Mouse (Mus musculus): ENCODE measurements at regions not wholly inside any gene's neighbourhood (a gene's known extent, or its start where the extent isn't known, plus 50 kb on each side); places are given as distances from the start of the nearest gene placed in this dataset.

DNA sequence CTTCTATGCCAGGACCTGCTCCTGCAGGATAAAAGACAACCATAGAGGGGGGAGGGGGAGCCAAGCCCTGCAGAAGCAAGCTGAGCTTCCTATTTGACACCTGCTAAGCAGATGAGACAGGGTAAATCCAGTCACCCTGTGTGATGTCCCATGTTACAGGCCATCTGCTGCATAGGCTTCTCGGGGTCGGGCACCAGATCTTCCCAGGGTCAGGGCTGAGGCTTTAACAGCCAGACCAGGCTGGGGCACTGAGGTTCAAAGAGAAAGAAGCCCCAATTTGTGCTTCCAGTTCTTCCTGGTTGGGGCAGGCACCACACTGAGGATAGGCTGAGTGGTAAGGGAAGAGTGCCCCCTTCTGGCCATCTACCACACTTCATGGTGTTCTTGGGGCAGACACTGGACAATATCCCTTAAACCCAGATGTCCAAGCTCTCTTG lies 332.5 kb downstream of the Prdm2 start:
- peak; percentile 55 to 76 for DNase-seq (ENCODE audit: low spot score in 2 of 2)
- H3K27ac ChIP-seq, result no peak overlapping the region
- H3K4me3 ChIP-seq, result no peak overlapping the region
- peak; percentile 86 for TF ChIP-seq CTCF (conservative IDR thresholded peaks at IDR 0.05)

DNA sequence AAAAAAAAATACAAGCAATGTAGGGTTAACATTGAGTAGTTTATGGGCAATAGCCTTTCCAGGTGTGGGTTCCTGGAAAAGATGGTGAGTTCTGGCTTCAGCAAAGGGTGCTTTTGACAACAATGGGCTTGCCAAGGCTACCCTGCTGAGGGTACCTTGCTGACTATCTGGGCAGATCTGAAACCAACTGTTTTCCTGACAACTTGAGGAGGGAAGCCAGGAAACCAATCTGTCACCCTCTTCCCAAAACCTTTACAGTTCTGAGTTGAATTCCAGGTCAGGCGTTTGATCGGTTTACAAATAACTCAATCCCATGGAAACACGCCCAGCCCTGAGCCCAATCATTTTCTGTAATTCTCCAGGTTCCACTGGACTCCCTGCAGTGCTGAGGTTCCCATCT lies 336.6 kb downstream of the Prdm2 start:
- no peak for DNase-seq (ENCODE audit: low spot score in 2 of 2)
- no peak overlapping the region for H3K27ac ChIP-seq
- TF ChIP-seq CTCF (conservative IDR thresholded peaks at IDR 0.05), result no peak
- H3K4me3 ChIP-seq, result no peak overlapping the region

DNA sequence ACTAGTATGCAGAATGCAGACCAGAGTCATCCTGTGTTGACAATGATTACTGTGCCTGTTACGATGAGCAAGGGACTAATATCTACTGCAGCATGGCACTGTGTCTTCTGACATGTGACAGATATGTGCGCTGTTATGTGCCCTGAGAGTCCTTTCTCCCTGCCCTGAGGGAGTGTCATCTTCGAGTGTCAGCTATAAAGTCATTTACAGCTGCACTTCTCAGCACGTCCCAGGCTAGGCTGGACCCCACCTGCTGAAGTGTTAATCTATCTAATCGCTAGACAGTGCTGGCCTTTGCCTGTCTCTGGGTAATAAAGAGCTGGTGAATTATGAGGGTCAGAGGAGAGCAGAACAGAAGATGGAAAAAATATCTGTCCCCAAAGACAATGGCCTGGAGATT lies 337.7 kb downstream of the Prdm2 start:
- no peak for DNase-seq (ENCODE audit: low spot score in 2 of 2)

DNA sequence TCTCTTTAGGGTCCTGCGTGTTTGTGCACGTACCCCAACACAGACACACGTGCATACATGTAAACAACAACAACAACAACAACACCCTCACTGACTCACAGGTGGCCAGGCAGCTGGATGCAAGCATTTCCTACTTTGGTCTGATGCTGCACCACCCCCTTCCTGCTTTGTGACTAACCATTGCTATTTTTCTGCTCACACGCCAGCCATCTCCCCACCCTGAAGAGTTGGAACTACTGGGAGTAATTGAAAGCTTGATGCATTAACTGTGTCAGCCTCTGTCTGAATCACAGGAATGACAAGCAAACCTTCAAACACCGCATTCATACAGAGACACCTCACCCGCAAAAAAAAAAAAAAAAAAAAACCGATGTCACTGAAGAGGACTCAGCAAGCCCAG lies 346.5 kb downstream of the Prdm2 start:
- no peak overlapping the region for H3K27ac ChIP-seq
- no peak for DNase-seq (ENCODE audit: low spot score in 2 of 2)
- no peak overlapping the region for H3K4me3 ChIP-seq
- TF ChIP-seq CTCF (conservative IDR thresholded peaks at IDR 0.05), result no peak

More for the DNA sequence above, 337.7 kb downstream of the Prdm2 start:
- Histone ChIP-seq H3K27ac (no peak overlapping the region), H3K4me3 (no peak overlapping the region)
- TF ChIP-seq CTCF (conservative IDR thresholded peaks at IDR 0.05), result no peak

DNA sequence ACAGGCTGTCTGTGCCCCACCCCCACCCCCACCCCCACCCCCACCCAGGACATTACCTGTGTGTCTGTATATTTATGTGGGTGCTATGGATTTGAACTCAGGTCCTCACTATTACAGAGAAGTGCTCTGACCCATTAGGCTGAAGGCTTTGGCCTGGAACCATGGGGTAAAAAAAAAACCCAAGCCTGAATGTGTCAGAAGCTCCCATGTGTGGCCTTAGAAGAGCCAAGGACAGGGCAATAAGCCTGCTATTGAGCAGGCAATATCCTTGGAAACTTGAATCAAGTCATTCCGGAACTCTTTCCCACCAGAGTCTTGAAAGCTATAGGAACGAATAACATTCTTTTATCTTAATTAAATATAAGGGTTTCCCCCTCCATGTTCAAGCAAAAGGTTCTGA lies 347.2 kb downstream of the Prdm2 start:
- Histone ChIP-seq H3K27ac (no peak overlapping the region), H3K4me3 (no peak overlapping the region)
- no peak for TF ChIP-seq CTCF (conservative IDR thresholded peaks at IDR 0.05)
- no peak for DNase-seq (ENCODE audit: low spot score in 2 of 2)

DNA sequence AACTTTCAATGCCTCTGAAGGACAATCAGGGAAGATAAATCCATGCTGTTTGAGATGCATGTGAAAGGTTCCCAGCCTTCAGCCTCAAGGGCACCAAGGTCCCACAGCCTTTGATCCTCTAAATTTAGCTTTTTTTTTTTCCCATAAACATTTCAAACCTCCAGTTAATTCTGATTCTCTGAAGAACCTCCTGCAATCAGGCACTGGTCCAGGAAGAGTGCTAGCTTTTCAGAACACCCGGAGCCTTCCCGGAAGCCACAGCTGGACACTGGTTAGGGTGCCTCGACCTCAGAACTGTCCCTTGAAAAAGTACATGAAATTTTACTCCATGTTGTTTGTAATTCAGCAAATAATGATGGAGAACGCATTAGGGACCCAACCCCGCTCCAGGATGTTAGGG lies 348.9 kb downstream of the Prdm2 start:
- DNase-seq (ENCODE audit: low spot score in 2 of 2), result no peak
- Histone ChIP-seq H3K27ac (no peak overlapping the region), H3K4me3 (no peak overlapping the region)
- no peak for TF ChIP-seq CTCF (conservative IDR thresholded peaks at IDR 0.05)

DNA sequence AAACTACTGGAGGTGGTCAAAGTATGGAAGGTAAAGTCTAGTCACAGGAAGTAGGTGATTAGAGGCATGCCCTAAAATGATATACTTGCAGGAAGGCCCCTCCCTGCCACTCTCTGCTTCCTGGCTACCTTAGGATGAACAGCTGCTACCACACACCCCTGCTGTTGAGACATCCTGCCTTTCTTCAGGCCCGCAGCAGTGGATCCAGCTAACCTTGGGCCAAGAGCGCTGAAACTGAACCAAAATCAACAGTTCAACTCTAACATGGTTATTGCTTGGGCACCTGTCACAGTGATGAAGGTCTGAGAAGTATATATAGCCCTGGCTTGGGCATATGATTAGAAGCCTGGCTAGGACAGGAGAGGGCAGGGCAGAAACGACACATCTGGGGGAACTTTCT lies 352.4 kb downstream of the Prdm2 start:
- no peak for DNase-seq (ENCODE audit: low spot score in 2 of 2)
- Histone ChIP-seq H3K4me3 (no peak overlapping the region), H3K27ac (no peak overlapping the region)
- TF ChIP-seq CTCF (conservative IDR thresholded peaks at IDR 0.05), result no peak

DNA sequence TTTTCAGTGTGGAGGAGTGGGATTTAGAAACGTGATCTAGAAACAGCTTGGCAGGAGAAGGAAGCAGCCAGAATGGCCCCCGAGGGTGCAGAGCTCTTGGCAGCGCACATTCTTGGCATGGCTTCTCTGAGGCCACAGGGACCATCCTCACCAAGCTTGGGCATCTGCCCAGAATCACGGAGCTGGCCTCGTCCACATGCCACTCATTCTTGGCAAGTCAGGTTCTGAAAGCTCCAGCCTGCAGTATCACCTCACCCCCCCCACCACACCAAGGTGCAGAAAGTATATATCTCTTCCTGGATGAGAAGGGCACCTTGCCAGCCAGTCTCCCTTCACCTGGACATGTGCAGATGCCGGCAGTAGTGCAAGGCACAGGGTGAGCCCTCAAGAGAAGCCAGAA lies 356.2 kb downstream of the Prdm2 start:
- H3K4me3 ChIP-seq, result no peak overlapping the region
- H3K27ac ChIP-seq, result no peak overlapping the region
- TF ChIP-seq CTCF (conservative IDR thresholded peaks at IDR 0.05), result no peak
- DNase-seq (ENCODE audit: low spot score in 2 of 2), result peak in 1 of 2 experiments; percentile 12

DNA sequence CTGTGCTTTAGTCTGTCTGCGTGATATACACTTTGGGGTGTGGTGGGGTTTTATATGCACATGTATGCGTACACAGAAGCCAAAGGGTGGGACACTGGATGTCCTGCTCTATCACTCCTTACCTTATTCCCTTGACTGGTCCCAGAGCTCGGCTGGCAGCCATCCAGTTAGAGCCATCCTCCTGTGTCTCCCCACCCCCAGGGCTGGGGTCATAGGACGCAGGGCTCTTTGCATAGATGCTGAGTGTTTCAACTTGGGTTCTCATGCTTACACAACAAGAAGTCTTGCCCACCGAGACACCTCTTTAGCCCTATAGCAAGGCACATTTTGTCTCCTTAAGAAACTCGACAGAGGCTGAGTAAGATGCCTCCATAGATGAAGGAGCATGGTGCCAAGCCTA lies 357.2 kb downstream of the Prdm2 start:
- Histone ChIP-seq H3K27ac (no peak overlapping the region), H3K4me3 (no peak overlapping the region)
- TF ChIP-seq CTCF (conservative IDR thresholded peaks at IDR 0.05), result no peak

DNA sequence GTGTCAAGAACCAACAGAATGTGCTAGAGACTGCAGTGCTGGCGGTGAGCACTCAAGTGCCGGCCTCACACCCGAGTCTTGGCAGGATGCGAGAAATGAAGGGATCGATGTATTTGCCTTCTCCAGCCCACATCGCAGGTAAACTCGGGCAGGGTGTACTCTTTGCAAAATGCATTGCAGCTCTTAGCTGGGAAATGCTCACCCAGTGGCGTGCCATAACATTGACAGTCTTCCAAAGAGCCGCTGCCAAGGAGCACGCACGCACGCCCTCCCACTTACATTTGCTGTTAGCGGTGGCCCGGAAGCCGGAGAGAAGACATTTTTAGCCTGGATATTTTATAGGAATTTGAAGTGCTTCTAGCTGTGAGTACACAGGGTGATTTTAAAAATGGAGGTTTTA lies 358.9 kb downstream of the Prdm2 start:
- peak; percentile 34; the same call in 1 of the 2 replicates for TF ChIP-seq CTCF (conservative IDR thresholded peaks at IDR 0.05)
- Histone ChIP-seq H3K27ac (no peak overlapping the region), H3K4me3 (no peak overlapping the region)
- peak in 1 of 2 experiments; percentile 33 for DNase-seq (ENCODE audit: low spot score in 2 of 2)

More for the DNA sequence above, 357.2 kb downstream of the Prdm2 start:
- DNase-seq (ENCODE audit: low spot score in 2 of 2), result no peak

DNA sequence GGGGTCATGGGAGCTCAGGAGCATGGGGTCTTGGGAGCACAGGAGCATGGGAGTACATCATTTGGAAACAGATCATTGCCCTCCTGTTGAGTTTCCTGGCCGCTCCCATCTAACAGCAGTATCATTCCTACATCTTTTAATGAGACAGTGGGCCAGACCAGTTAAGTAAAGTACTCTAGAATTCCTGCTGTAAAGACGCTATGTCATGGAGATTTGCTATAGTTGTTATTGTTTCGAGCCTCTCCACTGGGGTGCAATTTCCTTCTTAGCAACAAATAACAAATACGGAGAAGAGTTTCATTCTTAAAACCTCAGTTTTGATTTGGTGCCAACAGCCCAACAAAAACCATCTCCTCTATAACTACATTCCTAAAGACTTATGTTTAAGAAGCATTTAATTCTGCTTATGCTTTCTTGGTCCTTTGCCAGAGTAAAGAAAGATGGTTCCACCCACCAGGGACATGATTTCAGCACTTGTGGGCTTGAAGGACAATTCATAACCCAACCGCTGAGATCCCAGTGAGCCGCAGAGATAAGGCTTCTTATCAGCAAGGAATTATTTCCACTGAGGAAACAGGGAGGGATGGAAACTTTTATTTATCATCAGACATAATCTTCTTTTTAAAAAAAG lies 367.6 kb downstream of the Prdm2 start:
- no peak for DNase-seq (ENCODE audit: low spot score in 2 of 2)
- Histone ChIP-seq H3K27ac (no peak overlapping the region), H3K4me3 (no peak overlapping the region)
- no peak for TF ChIP-seq CTCF (conservative IDR thresholded peaks at IDR 0.05)

DNA sequence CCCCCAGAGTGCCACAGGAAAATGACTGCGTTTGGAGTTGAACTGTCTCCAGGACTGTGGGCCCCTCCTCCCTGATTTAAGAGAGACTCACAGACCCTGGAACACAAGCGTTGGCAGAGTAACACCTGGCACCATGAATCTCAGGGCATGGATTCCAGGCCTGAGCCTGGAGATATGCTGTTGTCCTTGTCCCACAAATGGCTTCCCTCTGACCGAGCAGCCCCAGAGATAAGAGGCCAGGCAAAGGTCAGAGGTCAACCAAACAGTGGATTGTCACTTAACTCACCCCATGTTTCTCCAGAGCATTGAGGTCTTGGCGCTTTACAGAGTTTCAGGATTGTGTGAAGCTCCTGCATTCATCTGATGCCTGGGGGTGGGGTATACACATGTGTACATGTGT lies 373.3 kb downstream of the Prdm2 start:
- Histone ChIP-seq H3K27ac (no peak overlapping the region), H3K4me3 (no peak overlapping the region)
- no peak for DNase-seq (ENCODE audit: low spot score in 2 of 2)
- no peak for TF ChIP-seq CTCF (conservative IDR thresholded peaks at IDR 0.05)

DNA sequence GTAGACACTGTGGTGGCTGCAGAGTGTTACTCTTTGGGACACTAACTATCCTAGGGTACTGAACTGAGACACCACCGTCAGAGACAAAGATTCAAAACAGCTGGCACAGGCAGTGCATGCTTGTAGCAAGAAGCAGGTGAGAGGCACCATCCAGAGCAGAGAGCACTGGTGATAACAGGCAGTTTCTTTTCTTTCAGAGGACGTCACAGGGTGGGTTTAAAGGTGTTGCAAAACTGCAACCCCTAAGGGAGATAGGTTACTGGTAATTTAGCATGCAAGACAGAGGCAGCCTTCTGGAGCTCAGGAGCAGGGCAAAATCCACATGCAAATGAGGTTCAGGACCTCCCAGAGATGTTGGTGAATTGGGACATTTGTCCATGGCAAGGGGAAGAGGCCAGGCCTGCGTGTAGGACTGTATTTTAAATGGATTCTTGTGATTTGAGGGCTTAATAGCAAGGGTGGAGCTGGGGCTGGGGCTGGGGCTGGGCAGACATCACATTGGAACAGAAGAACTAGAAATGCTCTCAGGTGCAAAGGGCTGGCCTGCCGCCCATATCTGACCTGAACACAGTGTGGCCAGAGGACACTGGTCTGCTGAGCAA lies 374.3 kb downstream of the Prdm2 start:
- H3K27ac ChIP-seq, result no peak overlapping the region
- no peak for DNase-seq (ENCODE audit: low spot score in 2 of 2)
- no peak for TF ChIP-seq CTCF (conservative IDR thresholded peaks at IDR 0.05)
- no peak overlapping the region for H3K4me3 ChIP-seq

DNA sequence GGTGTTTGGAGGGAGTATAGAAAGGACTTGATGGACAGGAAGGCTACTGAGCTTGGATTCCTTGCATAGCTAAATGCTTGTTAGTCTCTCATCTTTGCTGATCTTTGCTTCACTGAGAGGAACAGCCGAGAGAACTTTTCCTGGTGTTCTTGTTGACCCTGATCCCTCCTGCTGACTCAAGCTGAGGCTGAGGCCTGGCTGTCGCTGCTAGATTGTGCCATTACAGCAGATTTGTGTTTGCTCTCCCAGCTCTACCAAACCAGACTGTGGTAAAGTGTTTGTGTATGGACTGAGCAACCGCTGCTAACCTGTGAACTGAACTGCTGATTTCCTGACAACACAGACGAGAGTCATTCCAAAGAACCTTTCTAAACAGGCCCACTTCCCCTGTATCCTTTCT lies 375.2 kb downstream of the Prdm2 start:
- no peak for DNase-seq (ENCODE audit: low spot score in 2 of 2)
- no peak for TF ChIP-seq CTCF (conservative IDR thresholded peaks at IDR 0.05)
- no peak overlapping the region for H3K4me3 ChIP-seq
- no peak overlapping the region for H3K27ac ChIP-seq
